Mouse (Mus musculus) MEL (cell line): ENCODE data around the gene Gcdh. TPM values are rescaled to one million over a fixed set of nuclear protein-coding genes. Genes with fewer than 3 reads are reported as not detected.

ENCODE experiments used
- DNase-seq: peaks from one replicate; pipeline ENCODE4 v3.0.0; 2011; ENCODE audit warnings: low read depth, low spot score
- H3K27ac ChIP-seq: 2 replicates; pipeline ENCODE4 v1.5.1; 2012; ENCODE audit warnings: low read depth, mild to moderate bottlenecking, control low read depth, low read length, moderate library complexity; ENCODE audit not compliant: control insufficient read depth
- H3K27me3 ChIP-seq, 2 experiments: fragments of 150-350 bp in 1 of 2; sonication (generic) in 1 of 2; 2 replicates each; pipeline ENCODE4 v1.6.1; 2012; ENCODE audit warnings: low read length in 2 of 2, mild to moderate bottlenecking in 2 of 2, improper control_type of control experiment in 1 of 2, moderate library complexity in 1 of 2; ENCODE audit not compliant: insufficient read depth in 2 of 2, control insufficient read depth in 1 of 2
- H3K36me3 ChIP-seq, 2 experiments: 2 replicates each; pipeline ENCODE4 v1.6.1; 2012 to 2014; ENCODE audit warnings: low read length in 2 of 2, improper control_type of control experiment in 1 of 2, inconsistent platforms in 1 of 2, mild to moderate bottlenecking in 1 of 2; ENCODE audit not compliant: insufficient read depth in 2 of 2, control insufficient read depth in 1 of 2
- H3K4me1 ChIP-seq, 2 experiments: fragments of 150-350 bp in 1 of 2; sonication (generic) in 1 of 2; 2 replicates each; pipeline ENCODE4 v1.6.1; 2012; ENCODE audit warnings: low read length in 2 of 2, improper control_type of control experiment in 1 of 2, mild to moderate bottlenecking in 1 of 2; ENCODE audit not compliant: insufficient read depth in 2 of 2, control insufficient read depth in 1 of 2
- H3K4me3 ChIP-seq, 2 experiments: fragments of 150-350 bp in 1 of 2; sonication (generic) in 1 of 2; 2 replicates each; pipeline ENCODE4 v1.5.1; 2012; ENCODE audit warnings: low read depth in 2 of 2, low read length in 2 of 2, mild to moderate bottlenecking in 2 of 2, moderate library complexity in 2 of 2, control low read depth in 1 of 2, improper control_type of control experiment in 1 of 2; ENCODE audit not compliant: control insufficient read depth in 1 of 2, insufficient read depth in 1 of 2
- H3K79me2 ChIP-seq: 2 replicates; pipeline ENCODE4 v1.6.1; 2012; ENCODE audit warnings: mild to moderate bottlenecking, low read length, moderate library complexity; ENCODE audit not compliant: control insufficient read depth, poor library complexity, insufficient read depth
- H3K9ac ChIP-seq: 2 replicates; pipeline ENCODE4 v1.6.1; 2012; ENCODE audit warnings: low read depth, mild to moderate bottlenecking, control low read depth, low read length, moderate library complexity; ENCODE audit not compliant: control insufficient read depth, poor library complexity, severe bottlenecking
- H3K9me3 ChIP-seq: fragments of 150-350 bp; sonication (generic); replicated peaks from 2 replicates; pipeline ENCODE4 v1.6.1; 2012; ENCODE audit warnings: mild to moderate bottlenecking, low read length, improper control_type of control experiment, moderate library complexity; ENCODE audit not compliant: insufficient read depth
- BHLHE40 ChIP-seq: IDR thresholded peaks from 2 replicates; pipeline ENCODE4 v1.6.1; 2012; ENCODE audit warnings: low read depth, mild to moderate bottlenecking, inconsistent platforms, low read length, improper control_type of control experiment, borderline replicate concordance
- CHD2 ChIP-seq: IDR thresholded peaks from 2 replicates; pipeline ENCODE4 v1.6.1; 2011; ENCODE audit warnings: low read length, improper control_type of control experiment
- ETS1 ChIP-seq: IDR thresholded peaks from 2 replicates; pipeline ENCODE4 v1.6.1; 2012; ENCODE audit warnings: low read depth, mild to moderate bottlenecking, inconsistent platforms, low read length, improper control_type of control experiment, moderate library complexity
- HCFC1 ChIP-seq: IDR thresholded peaks from 2 replicates; pipeline ENCODE4 v1.6.1; 2012; ENCODE audit warnings: low read depth, mild to moderate bottlenecking, inconsistent platforms, low read length, improper control_type of control experiment, moderate library complexity
- JUND ChIP-seq: IDR thresholded peaks from 2 replicates; pipeline ENCODE4 v1.6.1; 2011; ENCODE audit warnings: low read depth, mild to moderate bottlenecking, improper control_type of control experiment, low read length
- KAT2A ChIP-seq: conservative IDR thresholded peaks from 2 replicates; pipeline ENCODE4 v1.6.1; 2012; ENCODE audit warnings: low read depth, low read length, improper control_type of control experiment, inconsistent platforms
- MAFK ChIP-seq: IDR thresholded peaks from 2 replicates; pipeline ENCODE4 v1.6.1; 2011; ENCODE audit warnings: low read depth, mild to moderate bottlenecking, low read length, improper control_type of control experiment, borderline replicate concordance
- MAX ChIP-seq: IDR thresholded peaks from 2 replicates; pipeline ENCODE4 v1.6.1; 2011; ENCODE audit warnings: low read length, improper control_type of control experiment
- MAZ ChIP-seq: IDR thresholded peaks from 2 replicates; pipeline ENCODE4 v1.6.1; 2012; ENCODE audit warnings: low read depth, mild to moderate bottlenecking, inconsistent platforms, low read length, improper control_type of control experiment
- MEF2A ChIP-seq: IDR thresholded peaks from 2 replicates; pipeline ENCODE4 v1.6.1; 2014; ENCODE audit warnings: low read depth, mild to moderate bottlenecking, inconsistent platforms, low read length, improper control_type of control experiment; ENCODE audit not compliant: poor library complexity, insufficient replicate concordance, severe bottlenecking; ENCODE audit errors: extremely low read depth
- MYC ChIP-seq: IDR thresholded peaks from 2 replicates; pipeline ENCODE4 v1.6.1; 2011; ENCODE audit warnings: low read depth, mild to moderate bottlenecking, low read length, improper control_type of control experiment, moderate library complexity
- POLR2A ChIP-seq, 2 experiments: IDR thresholded peaks; 2 replicates each; pipeline ENCODE4 v1.6.1; 2011 to 2012; ENCODE audit warnings: low read length in 2 of 2, mild to moderate bottlenecking in 2 of 2, control low read depth in 1 of 2, improper control_type of control experiment in 1 of 2, low read depth in 1 of 2, moderate library complexity in 1 of 2; ENCODE audit not compliant: control insufficient read depth in 1 of 2, insufficient read depth in 1 of 2, poor library complexity in 1 of 2
- POLR2AphosphoS2 ChIP-seq: IDR thresholded peaks from 2 replicates; pipeline ENCODE4 v1.6.1; 2011; ENCODE audit warnings: low read length, improper control_type of control experiment
- RCOR1 ChIP-seq: IDR thresholded peaks from 2 replicates; pipeline ENCODE4 v1.6.1; 2012; ENCODE audit warnings: low read depth, mild to moderate bottlenecking, inconsistent platforms, low read length, improper control_type of control experiment
- TCF12 ChIP-seq: IDR thresholded peaks from 2 replicates; pipeline ENCODE4 v1.6.1; 2014; ENCODE audit warnings: low read depth, mild to moderate bottlenecking, inconsistent platforms, low read length, improper control_type of control experiment, moderate library complexity
- USF1 ChIP-seq: IDR thresholded peaks from 2 replicates; pipeline ENCODE4 v1.6.1; 2014; ENCODE audit warnings: low read depth, mild to moderate bottlenecking, inconsistent platforms, low read length, improper control_type of control experiment, moderate library complexity
- USF2 ChIP-seq, 2 experiments: IDR thresholded peaks; 2 replicates each; pipeline ENCODE4 v1.6.1; 2011 to 2012; ENCODE audit warnings: improper control_type of control experiment in 2 of 2, low read length in 2 of 2, borderline replicate concordance in 1 of 2, inconsistent platforms in 1 of 2, low read depth in 1 of 2, mild to moderate bottlenecking in 1 of 2; ENCODE audit not compliant: insufficient read depth in 1 of 2
- ZC3H11A ChIP-seq: IDR thresholded peaks from 2 replicates; pipeline ENCODE4 v1.6.1; 2012; ENCODE audit warnings: low read depth, mild to moderate bottlenecking, inconsistent platforms, low read length, improper control_type of control experiment
- ZMIZ1 ChIP-seq: IDR thresholded peaks from 2 replicates; pipeline ENCODE4 v1.6.1; 2012; ENCODE audit warnings: low read depth, mild to moderate bottlenecking, inconsistent platforms, low read length, improper control_type of control experiment, moderate library complexity
- polyA plus RNA-seq, 2 experiments: library from polyadenylated mRNA; stranded (reverse) in 1 of 2; unstranded in 1 of 2; fragments of >175 nt in 1 of 2; fragments of >200 nt in 1 of 2; gene quantifications; 2 replicates each; pipeline versions ENCODE4 v1.2.1 to v1.2.4; 2012; ENCODE audit warnings: low replicate concordance in 2 of 2, low read depth in 1 of 2; ENCODE audit not compliant: insufficient read length in 2 of 2, insufficient read depth in 1 of 2, missing spikeins in 1 of 2
- total RNA-seq: library from RNA; depleted of rRNA; stranded (reverse); fragments of 300-350 nt; gene quantifications from 2 replicates; pipeline ENCODE4 v1.2.3, GENCODE M21; 2012

Gcdh gene
- total and polyA plus RNA-seq, 3 experiments, result 10.7 to 17.3 TPM; not detected in 1

GRCm38 (mm10) chr8:84907493-84907892 lies 13.8 kb upstream of the Gcdh start (continued):
- no peak for TF ChIP-seq MAZ
- TF ChIP-seq BHLHE40, result no peak
- peak; percentile 63 for TF ChIP-seq MAFK
- no peak for TF ChIP-seq POLR2AphosphoS2
- TF ChIP-seq TCF12, result no peak
- no peak for TF ChIP-seq KAT2A
- peak; percentile 74; the same call in 1 of the 2 replicates for TF ChIP-seq MYC
- no peak for TF ChIP-seq ZMIZ1
- no peak for TF ChIP-seq JUND
- TF ChIP-seq HCFC1, result no peak
- no peak for TF ChIP-seq ZC3H11A
- no peak for TF ChIP-seq USF2 (IDR thresholded peaks at IDR 0.05; ENCODE audit: borderline replicate concordance in 1 of 2, insufficient read depth in 1 of 2, low read depth in 1 of 2, low read length in 2 of 2)
- no peak for TF ChIP-seq USF1
- peak; percentile 57 for TF ChIP-seq ETS1
- TF ChIP-seq RCOR1, result no peak
- TF ChIP-seq MEF2A, result no peak

GRCm38 (mm10) chr8:84907037-84907436 lies 13.3 kb upstream of the Gcdh start:
- no peaks in the 10 kb centered on the region for H3K27me3 ChIP-seq
- TF ChIP-seq BHLHE40 (no peak), POLR2AphosphoS2 (peak; percentile 71), MAFK (no peak), ETS1 (no peak), POLR2A (IDR thresholded peaks at IDR 0.05; ENCODE audit: control insufficient read depth in 1 of 2, insufficient read depth in 1 of 2, low read depth in 1 of 2, low read length in 2 of 2, poor library complexity in 1 of 2) (peak in 1 of 2 experiments; percentile 28; a peak in 2 of 4 replicates), MAX (no peak), CHD2 (no peak)
- TF ChIP-seq, all 39 proteins: peak for 2
- Histone ChIP-seq H3K27ac (peak overlapping the region; percentile 65), H3K79me2 (peaks cover 47% of the 10 kb centered on the region), H3K9me3 (no peaks in the 10 kb centered on the region), H3K4me3 (no peak overlapping the region), H3K9ac (no peak overlapping the region), H3K4me1 (peaks cover 2 to 31% of the 10 kb centered on the region in 2 experiments; a peak in 3 of 4 replicates), H3K36me3 (peaks cover 9 to 24% of the 10 kb centered on the region in 2 experiments; a peak in 3 of 4 replicates)
- DNase-seq, result peak; percentile 55
